Mouse (Mus musculus) neural tube, embryonic 11.5 days (tissue): Measurements from ENCODE around the gene Dpf1. TPM values are rescaled to one million over a fixed set of nuclear protein-coding genes. Genes with fewer than 3 reads are reported as not detected.

ENCODE experiments used
- ATAC-seq: fragments of 200-750 bp; cut with Nextera tagmentation; 2 replicates; pipeline ENCODE4 v1.8.0; 2017; ENCODE audit warnings: moderate number of reproducible peaks, mild to moderate bottlenecking, moderate TSS enrichment, moderate library complexity; ENCODE audit not compliant: insufficient read depth, low FRiP score, low TSS enrichment
- DNase-seq: peaks from one replicate; pipeline ENCODE4 v3.0.0-alpha.2; 2015; ENCODE audit warnings: low spot score
- H3K27ac ChIP-seq: fragments of 300-500 bp; sonication (generic); 2 replicates; pipeline ENCODE4 v1.5.1; 2014; ENCODE audit warnings: low read depth, mild to moderate bottlenecking, low read length
- H3K27me3 ChIP-seq: fragments of 300-500 bp; sonication (generic); 2 replicates; pipeline ENCODE4 v1.6.1; 2014; ENCODE audit warnings: mild to moderate bottlenecking, low read length, mixed read lengths; ENCODE audit not compliant: control insufficient read depth, insufficient read depth
- H3K36me3 ChIP-seq: fragments of 300-500 bp; sonication (generic); 2 replicates; pipeline ENCODE4 v1.6.1; 2014; ENCODE audit warnings: mild to moderate bottlenecking, low read length, moderate library complexity, mixed read lengths; ENCODE audit not compliant: control insufficient read depth, insufficient read depth
- H3K4me1 ChIP-seq: fragments of 300-500 bp; sonication (generic); 2 replicates; pipeline ENCODE4 v1.6.1; 2014; ENCODE audit warnings: low read length, mixed read lengths; ENCODE audit not compliant: control insufficient read depth, insufficient read depth
- H3K4me2 ChIP-seq: fragments of 300-500 bp; sonication (generic); 2 replicates; pipeline ENCODE4 v1.6.1; 2014; ENCODE audit warnings: low read depth, mild to moderate bottlenecking, moderate library complexity
- H3K4me3 ChIP-seq: fragments of 300-500 bp; sonication (generic); 2 replicates; pipeline ENCODE4 v1.5.1; 2014; ENCODE audit warnings: low read depth, low read length
- H3K9ac ChIP-seq: fragments of 300-500 bp; sonication (generic); 2 replicates; pipeline ENCODE4 v1.6.1; 2014; ENCODE audit warnings: mild to moderate bottlenecking, low read length
- H3K9me3 ChIP-seq: fragments of 300-500 bp; sonication (generic); 2 replicates; pipeline ENCODE4 v1.6.1; 2016; ENCODE audit warnings: low read length; ENCODE audit not compliant: control insufficient read depth
- WGBS: fragments of 180-500 bp; shearing (Covaris S2); extraction: QIAGEN DNeasy Blood & Tissue Kit; methylation state at CpG from one replicate; pipeline ENCODE4 v1.1.7; 2014; 5-methylcytosine and 5-hydroxymethylcytosine counted together
- polyA plus RNA-seq: library from polyadenylated mRNA; unstranded; fragments of >200 nt; fragmentation: Nextera tagmentation; extraction: Ambion mirVana; gene quantifications from 2 replicates; pipeline ENCODE4 v1.2.1, GENCODE M21; 2014

The Dpf1 gene
- polyA plus RNA-seq, 1 experiment from 2014 or later, result 65.2 TPM

GRCm38 (mm10) chr7:29302641-29303040, 1.1 kb upstream of the Dpf1 start:
- no peak overlapping the region for H3K4me2 ChIP-seq
- H3K36me3 ChIP-seq, result no peaks in the 10 kb centered on the region
- WGBS, result 69% methylated on average over 7 of the region's 7 CpGs
- H3K9me3 ChIP-seq, result no peaks in the 10 kb centered on the region
- DNase-seq (no peak), ATAC-seq (no peak)
- H3K27ac ChIP-seq, result no peak overlapping the region
- H3K27me3 ChIP-seq, result no peaks in the 10 kb centered on the region
- no peak overlapping the region for H3K4me3 ChIP-seq
- H3K4me1 ChIP-seq, result peaks cover 26% of the 10 kb centered on the region
- no peak overlapping the region for H3K9ac ChIP-seq

- peaks cover 34% of the 10 kb centered on the region for H3K4me1 ChIP-seq
- no peaks in the 10 kb centered on the region for H3K9me3 ChIP-seq
These were observed 912 bp downstream of the Dpf1 start for GRCm38 (mm10) chr7:29304463-29305262.

GRCm38 (mm10) chr7:29305263-29305988, 1.7 kb downstream of the Dpf1 start:
- Histone ChIP-seq H3K4me3 (peak overlapping the region; percentile 74), H3K9ac (peak overlapping the region; percentile 79), H3K36me3 (no peaks in the 10 kb centered on the region), H3K27me3 (no peaks in the 10 kb centered on the region), H3K4me1 (peaks cover 36% of the 10 kb centered on the region), H3K27ac (peak overlapping the region; percentile 63), H3K4me2 (peak overlapping the region; percentile 95), H3K9me3 (no peaks in the 10 kb centered on the region)
- no peak for ATAC-seq
- WGBS, result 15% methylated on average over 9 of the region's 9 CpGs
- peak; percentile 33 for DNase-seq

More at GRCm38 (mm10) chr7:29304463-29305262, 912 bp downstream of the Dpf1 start:
- Histone ChIP-seq H3K4me3 (peak overlapping the region; percentile 74), H3K4me2 (peak overlapping the region; percentile 95), H3K36me3 (no peaks in the 10 kb centered on the region), H3K27me3 (no peaks in the 10 kb centered on the region), H3K9ac (peak overlapping the region; percentile 79), H3K27ac (peak overlapping the region; percentile 63)
- ATAC-seq (0 out of 2 replicates have a peak, but pooled peaks have one; percentile 3), DNase-seq (peak; percentile 77)
- WGBS, result 1% methylated on average over 39 of the region's 48 CpGs

GRCm38 (mm10) chr7:29306108-29306507, 2.4 kb downstream of the Dpf1 start:
- no peak overlapping the region for H3K9ac ChIP-seq
- WGBS, result 25% methylated on average over 7 of the region's 7 CpGs
- peak overlapping the region; percentile 19; the same call in 1 of the 2 replicates for H3K4me2 ChIP-seq
- H3K27ac ChIP-seq, result no peak overlapping the region
- peaks cover 36% of the 10 kb centered on the region for H3K4me1 ChIP-seq
- no peak overlapping the region for H3K4me3 ChIP-seq
- H3K36me3 ChIP-seq, result no peaks in the 10 kb centered on the region
- DNase-seq (peak; percentile 27), ATAC-seq (no peak)
- no peaks in the 10 kb centered on the region for H3K27me3 ChIP-seq
- no peaks in the 10 kb centered on the region for H3K9me3 ChIP-seq

GRCm38 (mm10) chr7:29306619-29307018, 2.9 kb downstream of the Dpf1 start:
- DNase-seq (peak; percentile 56), ATAC-seq (no peak)
- H3K9me3 ChIP-seq, result no peaks in the 10 kb centered on the region
- H3K4me1 ChIP-seq, result peaks cover 36% of the 10 kb centered on the region
- H3K27me3 ChIP-seq, result no peaks in the 10 kb centered on the region
- WGBS, result 18% methylated on average over 7 of the region's 7 CpGs
- no peak overlapping the region for H3K4me3 ChIP-seq
- peak overlapping the region; percentile 88; the same call in 1 of the 2 replicates for H3K4me2 ChIP-seq
- H3K36me3 ChIP-seq, result no peaks in the 10 kb centered on the region
- no peak overlapping the region for H3K9ac ChIP-seq
- no peak overlapping the region for H3K27ac ChIP-seq

GRCm38 (mm10) chr7:29307350-29308104, 3.8 kb downstream of the Dpf1 start:
- peaks cover 36% of the 10 kb centered on the region for H3K4me1 ChIP-seq
- H3K4me2 ChIP-seq, result peak overlapping the region; percentile 88
- peak overlapping the region; percentile 44; the same call in 1 of the 2 replicates for H3K27ac ChIP-seq
- ATAC-seq (peak; percentile 65), DNase-seq (peak; percentile 91)
- H3K9me3 ChIP-seq, result no peaks in the 10 kb centered on the region
- peak overlapping the region; percentile 67 for H3K9ac ChIP-seq
- H3K36me3 ChIP-seq, result no peaks in the 10 kb centered on the region
- H3K4me3 ChIP-seq, result peak overlapping the region; percentile 70
- H3K27me3 ChIP-seq, result no peaks in the 10 kb centered on the region
- 1% methylated on average over 42 of the region's 42 CpGs for WGBS

GRCm38 (mm10) chr7:29309221-29309721, 5.5 kb downstream of the Dpf1 start:
- no peak overlapping the region for H3K27ac ChIP-seq
- WGBS, result under 1% methylated on average over 36 of the region's 36 CpGs

GRCm38 (mm10) chr7:29309749-29310148, 6.0 kb downstream of the Dpf1 start:
- no peaks in the 10 kb centered on the region for H3K36me3 ChIP-seq
- H3K9me3 ChIP-seq, result no peaks in the 10 kb centered on the region
- 4% methylated on average over 5 of the region's 5 CpGs for WGBS
- H3K4me2 ChIP-seq, result peak overlapping the region; percentile 88
- ATAC-seq, result no peak
- peak overlapping the region; percentile 67 for H3K9ac ChIP-seq
- no peak for DNase-seq
- H3K27me3 ChIP-seq, result no peaks in the 10 kb centered on the region
- peaks cover 32% of the 10 kb centered on the region for H3K4me1 ChIP-seq
- H3K4me3 ChIP-seq, result peak overlapping the region; percentile 70
- no peak overlapping the region for H3K27ac ChIP-seq

More at GRCm38 (mm10) chr7:29309221-29309721, 5.5 kb downstream of the Dpf1 start:
- peak overlapping the region; percentile 70 for H3K4me3 ChIP-seq
- H3K4me2 ChIP-seq, result peak overlapping the region; percentile 88
- no peaks in the 10 kb centered on the region for H3K27me3 ChIP-seq
- peak overlapping the region; percentile 67 for H3K9ac ChIP-seq
- DNase-seq (peak; percentile 36), ATAC-seq (no peak)
- H3K4me1 ChIP-seq, result peaks cover 36% of the 10 kb centered on the region
- no peaks in the 10 kb centered on the region for H3K9me3 ChIP-seq
- H3K36me3 ChIP-seq, result no peaks in the 10 kb centered on the region
